Mouse (Mus musculus): ENCODE data around the gene Vmn1r224.

The Vmn1r224 gene

GRCm38 (mm10) chr17:20413846-20414245 lies at the start of gene Vmn1r224:
Gene Vmn1r224, plus strand, starts transcription at chr17:20414146.
- DNase-seq: no peak

- no peak for DNase-seq
Observed at GRCm38 (mm10) chr17:20399105-20399504, 14.8 kb upstream of the Vmn1r224 start.

- DNase-seq: no peak
Observed at GRCm38 (mm10) chr17:20439263-20439662, 25.3 kb downstream of the Vmn1r224 start.

- DNase-seq: no peak
Observed at GRCm38 (mm10) chr17:20473311-20473710, 59.4 kb downstream of the Vmn1r224 start.
